Mouse (Mus musculus) thymus, adult 18-20 months (tissue): Measurements from ENCODE around the gene Zdhhc13.

ENCODE experiments used
- DNase-seq, 2 experiments: peaks; one replicate each; pipeline ENCODE4 v3.0.0; 2022; ENCODE audit warnings: mixed read lengths in 2 of 2

Zdhhc13 gene

GRCm38 (mm10) chr7:48845213-48845973, 56.6 kb downstream of the Zdhhc13 start:
- DNase-seq: no peak

GRCm38 (mm10) chr7:48846755-48847154, 58.0 kb downstream of the Zdhhc13 start:
- DNase-seq: no peak

- DNase-seq: no peak
Observed at GRCm38 (mm10) chr7:48847820-48848650, 59.2 kb downstream of the Zdhhc13 start, which contains the start of gene Csrp3. Gene Csrp3 (minus strand): TSS chr7:48848033.

GRCm38 (mm10) chr7:48851529-48852104, 62.8 kb downstream of the Zdhhc13 start:
- DNase-seq: no peak

- DNase-seq: no peak
Observed at GRCm38 (mm10) chr7:48853496-48853895, 64.7 kb downstream of the Zdhhc13 start.

- DNase-seq: no peak
Observed at GRCm38 (mm10) chr7:48855461-48855860, 66.7 kb downstream of the Zdhhc13 start.

GRCm38 (mm10) chr7:48858257-48858656, 69.5 kb downstream of the Zdhhc13 start:
- DNase-seq: no peak

GRCm38 (mm10) chr7:48859362-48859761, 70.6 kb downstream of the Zdhhc13 start:
- DNase-seq: no peak

GRCm38 (mm10) chr7:48860948-48861347, 72.1 kb downstream of the Zdhhc13 start:
- no peak for DNase-seq

- no peak for DNase-seq
Observed at GRCm38 (mm10) chr7:48861796-48862195, 73.0 kb downstream of the Zdhhc13 start.

GRCm38 (mm10) chr7:48864199-48864598, 75.4 kb downstream of the Zdhhc13 start:
- DNase-seq: no peak

- DNase-seq: no peak
Observed at GRCm38 (mm10) chr7:48864671-48865458, 76.1 kb downstream of the Zdhhc13 start.

- no peak for DNase-seq
Observed at GRCm38 (mm10) chr7:48867576-48867975, 78.8 kb downstream of the Zdhhc13 start.

GRCm38 (mm10) chr7:48870144-48870543, 81.3 kb downstream of the Zdhhc13 start:
- DNase-seq: no peak

GRCm38 (mm10) chr7:48870579-48871180, 81.9 kb downstream of the Zdhhc13 start:
- no peak for DNase-seq

- DNase-seq: no peak
Observed at GRCm38 (mm10) chr7:48871292-48871691, 82.5 kb downstream of the Zdhhc13 start.

GRCm38 (mm10) chr7:48875096-48875495, 86.3 kb downstream of the Zdhhc13 start:
- DNase-seq: no peak

- no peak for DNase-seq
Observed at GRCm38 (mm10) chr7:48876526-48876925, 87.7 kb downstream of the Zdhhc13 start.
